Mouse (Mus musculus) cortical plate, adult 2 months (tissue): ENCODE results near the gene Tnrc6c.

Experiments used
- CTCF ChIP-seq: fragments of 200-500 bp; IDR thresholded peaks from 2 replicates; pipeline ENCODE4 v1.5.1; 2011; ENCODE audit warnings: mild to moderate bottlenecking, control low read depth, low read length; ENCODE audit not compliant: insufficient read depth; ENCODE audit errors: extremely low read depth
- POLR2A ChIP-seq: fragments of 200-500 bp; IDR thresholded peaks from 2 replicates; pipeline ENCODE4 v1.6.1; 2011; ENCODE audit warnings: mild to moderate bottlenecking, low read length, control low read depth; ENCODE audit not compliant: insufficient read depth; ENCODE audit errors: extremely low read depth

- TF ChIP-seq POLR2A (peak; percentile 62; the same call in 1 of the 2 replicates), CTCF (no peak)
These were observed 43.0 kb upstream of the Tnrc6c start for GRCm38 (mm10) chr11:117611068-117611467.
